Mouse (Mus musculus): ENCODE measurements around the gene Znhit6.

- TF ChIP-seq POLR2A (IDR thresholded peaks at IDR 0.05; ENCODE audit: extremely low read depth, insufficient read depth, low read length) (no peak), CTCF (IDR thresholded peaks at IDR 0.05; ENCODE audit: low read depth, low read length) (no peak)
Measured at GRCm38 (mm10) chr3:145600801-145601200, 24.8 kb downstream of the Znhit6 start.
